Mouse (Mus musculus) 3T3-L1 (cell line): ENCODE measurements around the gene Fcgr3.

Experiments
- DNase-seq: peaks from one replicate; pipeline ENCODE4 v3.0.0-alpha.2; 2015; ENCODE audit warnings: low read depth, low spot score

Gene Fcgr3

GRCm38 (mm10) chr1:171050774-171051173, 14.0 kb downstream of the Fcgr3 start:
- DNase-seq, result no peak

GRCm38 (mm10) chr1:171049263-171049662, 15.5 kb downstream of the Fcgr3 start:
- DNase-seq, result no peak

GRCm38 (mm10) chr1:171046501-171046900, 18.2 kb downstream of the Fcgr3 start:
- DNase-seq, result peak; percentile 27

- peak; percentile 58 for DNase-seq
Observed at GRCm38 (mm10) chr1:171045079-171045465, 19.7 kb downstream of the Fcgr3 start.

GRCm38 (mm10) chr1:171044365-171045078, 20.2 kb downstream of the Fcgr3 start:
- DNase-seq, result peak; percentile 90

GRCm38 (mm10) chr1:171043594-171044153, 21.1 kb downstream of the Fcgr3 start:
- peak; percentile 65 for DNase-seq

GRCm38 (mm10) chr1:171039880-171040279, 24.9 kb downstream of the Fcgr3 start:
- DNase-seq, result peak; percentile 30

GRCm38 (mm10) chr1:171039135-171039534, 25.6 kb downstream of the Fcgr3 start:
- peak; percentile 87 for DNase-seq

- DNase-seq, result peak; percentile 88
Observed at GRCm38 (mm10) chr1:171037861-171038721, 26.6 kb downstream of the Fcgr3 start.

- DNase-seq, result peak; percentile 91
Observed at GRCm38 (mm10) chr1:171036550-171037324, 28.0 kb downstream of the Fcgr3 start.

GRCm38 (mm10) chr1:171035611-171036010, 29.1 kb downstream of the Fcgr3 start:
- DNase-seq, result no peak

- DNase-seq, result no peak
Observed at GRCm38 (mm10) chr1:171034201-171034600, 30.5 kb downstream of the Fcgr3 start.

GRCm38 (mm10) chr1:171033756-171034155, 31.0 kb downstream of the Fcgr3 start:
- peak; percentile 92 for DNase-seq

- no peak for DNase-seq
Observed at GRCm38 (mm10) chr1:171033196-171033595, 31.5 kb downstream of the Fcgr3 start.

- DNase-seq, result no peak
Observed at GRCm38 (mm10) chr1:171032691-171033090, 32.0 kb downstream of the Fcgr3 start.

GRCm38 (mm10) chr1:171031752-171032151, 33.0 kb downstream of the Fcgr3 start:
- no peak for DNase-seq

GRCm38 (mm10) chr1:171019311-171019950, 45.3 kb downstream of the Fcgr3 start:
- peak; percentile 88 for DNase-seq

GRCm38 (mm10) chr1:171018737-171019136, 46.0 kb downstream of the Fcgr3 start, which contains the start of gene Fcgr4:
Gene Fcgr4 (plus strand): TSS chr1:171018920.
- DNase-seq, result no peak

GRCm38 (mm10) chr1:171017468-171018158, 47.1 kb downstream of the Fcgr3 start:
- no peak for DNase-seq

GRCm38 (mm10) chr1:171016676-171017356, 47.9 kb downstream of the Fcgr3 start:
- DNase-seq, result peak; percentile 89
